Mouse (Mus musculus) heart, adult 2 months (tissue): ENCODE data around the gene Mrpl48.

Experiments used
- CTCF ChIP-seq: fragments of 200-600 bp; IDR thresholded peaks from 2 replicates; pipeline ENCODE4 v1.8.1; 2022; ENCODE audit warnings: antibody characterized with exemption, mild to moderate bottlenecking, moderate library complexity
- EP300 ChIP-seq: fragments of 200-500 bp; IDR thresholded peaks from 2 replicates; pipeline ENCODE4 v1.6.1; 2011; ENCODE audit warnings: low read depth, low read length, control low read depth; ENCODE audit not compliant: insufficient read depth

- TF ChIP-seq CTCF (no peak), EP300 (no peak)
These were observed 105.7 kb downstream of the Mrpl48 start for GRCm38 (mm10) chr7:100502374-100502922.
